Mouse (Mus musculus): ENCODE data around the gene Thrsp. TPM values are rescaled to one million over a fixed set of nuclear protein-coding genes. Genes with fewer than 3 reads are reported as not detected.

Gene Thrsp
- polyA plus RNA-seq, 1 experiment from 2014 or later, result 2.1 TPM

Other genes with a start within 250 kb of the Thrsp start
- gene Usp35, start 85.7 kb downstream of the Thrsp start, polyA plus RNA-seq (2015; fragmentation: Nextera tagmentation; extraction: Ambion mirVana), result 3.6 and 4.5 TPM in 2 replicates
- 6.4 and 6.8 TPM in 2 replicates for gene Kctd21, start 85.4 kb downstream of the Thrsp start, polyA plus RNA-seq (2015; fragmentation: Nextera tagmentation; extraction: Ambion mirVana)
- gene Alg8, start 46.1 kb downstream of the Thrsp start, polyA plus RNA-seq (2015; fragmentation: Nextera tagmentation; extraction: Ambion mirVana), result 12.8 and 19.4 TPM in 2 replicates
- gene Ndufc2, start 17.7 kb downstream of the Thrsp start, polyA plus RNA-seq (2015; fragmentation: Nextera tagmentation; extraction: Ambion mirVana), result 469 and 526 TPM in 2 replicates
- gene Kctd14, start 33.6 kb upstream of the Thrsp start, polyA plus RNA-seq (2015; fragmentation: Nextera tagmentation; extraction: Ambion mirVana), result 2.1 and 3.0 TPM in 2 replicates
- gene Ints4, start 63.2 kb upstream of the Thrsp start, polyA plus RNA-seq (2015; fragmentation: Nextera tagmentation; extraction: Ambion mirVana), result 39.2 and 39.5 TPM in 2 replicates
- gene Aamdc, start 161.8 kb upstream of the Thrsp start, polyA plus RNA-seq (2015; fragmentation: Nextera tagmentation; extraction: Ambion mirVana), result 56.8 and 58.3 TPM in 2 replicates
- gene Rsf1, start 162.2 kb upstream of the Thrsp start, polyA plus RNA-seq (2015; fragmentation: Nextera tagmentation; extraction: Ambion mirVana), result 24.3 and 25.2 TPM in 2 replicates